Mouse (Mus musculus): ENCODE results near the gene Cd48. TPM values are rescaled to one million over a fixed set of nuclear protein-coding genes. Genes with fewer than 3 reads are reported as not detected.
"Not testable (repeated sequence)": the region's sequence is repeated elsewhere in the genome, so short reads cannot be mapped to it uniquely, and the experiment has no call there.

The Cd48 gene
- total RNA-seq (2021): under 1 TPM; 0.54 to 0.82 TPM
- long read RNA-seq, experiment 1: 0 reads
- long read RNA-seq, experiment 2: 0 reads

DNA sequence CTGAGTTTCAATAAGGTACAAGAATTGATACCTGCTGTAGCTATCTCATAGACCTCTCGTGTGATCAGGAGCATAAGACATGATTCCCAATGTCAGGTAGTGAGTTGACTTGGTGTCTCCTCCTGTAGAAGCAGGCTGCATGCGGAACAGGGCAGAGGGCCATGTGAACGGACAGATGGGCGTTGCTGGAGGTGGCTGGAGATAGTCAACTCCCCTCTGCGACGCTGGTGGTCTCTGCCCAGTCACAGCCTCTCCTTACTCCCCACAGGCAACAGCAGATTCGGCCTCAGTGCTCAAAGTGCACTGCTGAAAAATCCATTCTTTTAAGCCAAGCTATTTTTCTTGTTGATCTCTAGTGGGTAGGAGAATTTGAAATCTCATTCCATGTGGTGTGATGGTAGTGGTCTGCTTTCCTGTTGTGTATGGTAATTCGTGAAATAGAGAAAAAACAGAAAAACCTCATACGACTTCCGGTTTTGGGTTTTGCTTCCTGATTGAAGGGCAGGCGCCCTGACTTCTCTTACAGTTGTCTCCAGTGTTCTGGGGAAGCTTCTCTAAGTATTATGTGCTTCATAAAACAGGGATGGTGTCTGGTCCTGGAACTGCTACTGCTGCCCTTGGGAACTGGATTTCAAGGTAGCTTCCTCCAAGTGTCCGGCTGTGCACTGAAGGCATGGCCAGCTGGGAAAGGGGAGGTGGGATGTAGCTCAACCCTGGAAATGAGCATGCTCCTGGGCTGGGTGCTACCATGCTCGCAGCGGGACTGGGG is at the start of gene Cd48:
Cd48 (plus strand) TSS at position 479 of the 769 bp plus-strand sequence.
- DNase-seq: no peak

DNA sequence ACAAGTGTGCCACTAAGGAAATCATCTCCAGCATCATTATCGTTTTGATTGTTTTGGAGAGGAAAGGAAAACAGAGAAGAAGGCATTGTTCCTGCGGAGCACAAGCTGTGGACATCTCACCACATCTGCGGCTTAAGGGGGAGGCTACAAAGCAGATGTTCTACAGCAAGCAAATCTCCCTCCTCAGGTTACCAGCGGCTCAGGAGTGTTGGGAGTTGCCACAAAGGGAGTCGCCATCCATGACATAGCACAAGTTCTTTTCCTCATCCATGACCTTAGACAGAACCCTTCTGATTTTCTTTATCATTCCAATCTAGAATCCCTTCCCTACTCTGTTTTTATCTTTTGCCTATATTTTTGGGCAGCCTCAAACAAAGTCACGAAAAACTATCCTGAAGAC is 46.1 kb upstream of the Cd48 start:
- DNase-seq: no peak

DNA sequence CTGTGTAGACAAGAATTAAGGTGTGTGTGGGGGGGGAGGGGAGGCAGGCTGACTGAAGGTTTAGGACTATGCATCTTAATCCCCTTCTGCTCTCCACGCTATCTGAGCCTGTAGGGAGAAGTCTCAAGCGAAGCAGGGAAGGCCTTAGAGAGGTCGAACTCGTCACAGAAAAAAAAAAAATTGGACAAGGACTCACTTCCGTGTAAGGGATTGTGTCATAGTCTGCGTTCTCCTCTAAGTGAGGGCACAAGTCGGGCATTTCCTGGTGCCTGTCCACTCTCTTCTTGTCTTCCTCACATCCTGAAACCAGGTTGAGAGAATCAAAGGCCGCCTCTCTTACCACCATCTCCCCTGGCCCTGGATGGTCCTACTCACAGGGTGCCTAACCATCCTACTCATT is 44.7 kb upstream of the Cd48 start:
- DNase-seq: no peak

- DNase-seq: no peak
Measured at GRCm38 (mm10) chr1:171638686-171639085, 43.1 kb upstream of the Cd48 start.

DNA sequence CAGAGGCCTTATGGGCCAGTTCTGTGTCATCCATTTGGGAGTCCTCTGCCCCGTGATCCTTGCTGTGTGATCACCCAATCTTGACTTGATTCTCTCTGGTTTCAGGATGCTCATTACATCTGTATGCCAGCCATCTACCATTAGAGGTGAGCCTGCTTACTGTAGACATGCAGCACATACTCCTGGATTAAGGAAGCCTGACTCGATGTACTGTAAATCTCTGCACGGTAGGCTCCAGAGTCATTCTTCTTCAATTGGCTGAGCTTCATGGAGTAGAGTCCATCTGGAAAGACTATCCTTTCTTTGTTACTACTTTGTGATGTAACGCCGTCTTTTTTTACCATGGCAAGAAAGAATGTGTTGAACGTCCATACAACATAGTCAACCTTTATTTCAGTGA is 41.0 kb upstream of the Cd48 start:
- no peak for DNase-seq

GRCm38 (mm10) chr1:171643612-171644011 is 38.2 kb upstream of the Cd48 start:
- DNase-seq: no peak

DNA sequence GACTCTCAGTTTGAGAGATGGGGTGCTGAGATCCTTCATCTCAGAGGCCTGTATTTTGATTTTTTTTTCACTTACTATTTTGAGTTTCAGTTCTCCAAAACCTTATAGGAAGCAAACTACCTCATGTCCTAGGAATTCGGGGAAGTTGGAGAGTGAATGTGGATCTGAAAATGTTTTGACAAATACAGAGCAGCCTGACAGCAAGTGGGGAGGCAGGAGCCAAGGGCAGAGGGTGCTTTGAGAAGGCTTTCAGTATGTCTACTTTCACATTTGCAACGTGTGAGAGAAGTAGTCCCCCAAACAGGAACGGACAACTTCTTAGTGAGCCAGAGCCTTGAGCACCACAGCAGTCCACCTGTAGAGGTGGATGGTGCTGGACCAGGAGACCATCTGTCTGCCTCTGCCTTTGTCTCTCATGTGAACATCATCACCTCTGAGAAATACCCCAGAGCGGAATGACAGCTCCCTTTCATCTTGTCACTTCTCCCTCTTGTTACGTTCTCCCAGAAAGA is 35.3 kb upstream of the Cd48 start:
- DNase-seq: no peak

- no peak for DNase-seq
Measured at GRCm38 (mm10) chr1:171647716-171648115, 34.1 kb upstream of the Cd48 start.

GRCm38 (mm10) chr1:171648840-171649239 is 33.0 kb upstream of the Cd48 start:
- no peak for DNase-seq

DNA sequence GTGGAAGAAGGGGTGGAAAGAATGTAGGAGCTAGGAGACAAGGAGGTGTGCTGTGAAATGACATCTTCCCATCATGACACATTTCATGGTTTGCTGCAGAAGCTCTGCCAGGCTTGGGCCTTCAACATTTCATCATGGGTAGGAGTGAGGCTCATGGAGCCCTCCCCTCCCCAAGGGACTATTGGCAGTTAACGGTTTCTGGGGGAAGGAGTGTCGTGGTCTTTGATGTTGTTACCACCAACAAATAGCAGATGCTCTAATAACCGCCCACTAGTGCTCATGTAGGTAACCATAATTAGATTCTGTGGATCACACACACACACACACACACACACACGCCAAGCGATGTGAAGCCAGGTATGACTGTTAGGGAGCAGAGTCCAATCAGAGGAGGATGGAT is 29.1 kb upstream of the Cd48 start, which contains the start of gene Slamf7:
Slamf7 (minus strand) TSS at position 302 of the 400 bp plus-strand sequence.
- DNase-seq: no peak

DNA sequence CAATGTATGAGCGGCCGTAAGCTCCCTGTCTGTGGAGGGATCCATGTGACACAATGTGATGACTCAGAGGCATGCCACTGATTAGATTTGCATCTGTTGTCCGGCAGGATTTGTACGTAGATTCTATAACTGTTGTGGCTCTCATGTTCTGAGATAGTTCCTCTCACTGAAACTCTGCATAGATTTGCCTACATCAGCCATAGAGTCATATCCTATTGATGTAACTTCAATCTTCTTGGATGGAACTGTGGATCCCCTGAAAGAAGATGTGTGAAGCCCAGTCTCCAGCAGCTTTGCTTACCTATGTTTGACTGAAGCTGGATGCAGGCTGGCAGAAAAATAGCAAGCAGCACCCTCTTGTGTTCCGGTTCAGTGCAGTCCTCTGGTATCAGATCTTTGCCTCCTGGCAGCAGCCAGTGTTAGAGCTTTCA is 23.2 kb upstream of the Cd48 start:
- DNase-seq: no peak

- DNase-seq: no peak
Measured at GRCm38 (mm10) chr1:171660423-171660822, 21.4 kb upstream of the Cd48 start.

GRCm38 (mm10) chr1:171661482-171661881 is 20.3 kb upstream of the Cd48 start:
- no peak for DNase-seq

DNA sequence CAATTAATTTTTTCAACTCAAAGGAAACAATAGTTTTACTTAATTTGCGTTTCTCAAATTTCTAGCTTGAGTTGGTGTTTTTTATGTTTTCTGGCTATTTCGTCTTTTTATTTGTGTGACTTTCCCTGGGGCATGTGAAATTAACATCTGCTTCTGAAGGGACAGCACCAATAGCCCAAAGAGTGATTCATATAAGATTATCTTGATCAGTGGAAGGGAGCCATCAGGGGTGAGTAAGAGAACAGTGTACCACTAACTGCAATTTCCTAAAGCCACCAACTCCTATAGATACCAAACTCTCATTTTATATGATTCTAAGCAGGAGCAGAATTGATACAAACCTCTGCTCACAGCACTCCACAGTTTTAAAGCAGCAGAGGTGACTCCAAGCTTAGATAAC is 18.1 kb upstream of the Cd48 start:
- no peak for DNase-seq

DNA sequence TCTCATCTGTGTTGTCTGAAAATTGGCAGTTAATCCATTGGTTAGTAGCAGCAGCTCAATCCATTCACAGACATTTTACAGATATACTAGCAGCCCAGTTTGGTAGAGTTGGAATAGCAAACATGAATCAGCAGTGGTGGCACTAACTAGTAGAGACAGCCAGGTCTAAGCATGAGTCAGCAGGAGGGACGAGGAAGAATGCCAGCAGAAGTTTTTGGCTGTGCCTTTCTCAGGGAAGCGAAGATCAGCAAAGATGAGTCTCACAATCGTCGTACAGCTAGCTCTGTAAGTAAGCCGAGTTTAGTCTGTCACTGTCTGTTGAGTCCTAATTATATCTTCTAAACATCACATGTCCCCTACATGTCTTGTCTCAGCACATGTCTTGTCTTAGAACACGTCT is 15.5 kb upstream of the Cd48 start:
- DNase-seq: no peak

DNA sequence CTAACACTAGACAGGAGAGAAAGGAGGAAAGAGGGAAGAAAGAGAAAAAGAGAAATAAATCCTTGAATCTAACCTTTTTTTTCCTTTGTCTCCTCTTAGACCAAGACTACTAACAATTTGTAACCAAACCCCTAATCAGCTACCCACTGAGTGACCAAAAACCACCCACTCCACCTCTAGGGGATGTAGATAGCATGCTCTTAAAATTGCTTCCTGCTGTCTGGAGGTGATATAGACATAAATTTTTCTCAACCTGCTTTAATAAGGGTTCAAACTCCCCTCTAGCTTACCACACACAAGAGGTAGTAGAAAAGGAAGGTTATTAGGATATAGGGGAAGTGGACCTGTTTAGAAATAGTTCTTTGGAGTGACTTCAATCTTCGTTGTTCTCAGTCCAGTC is 14.6 kb upstream of the Cd48 start:
- no peak for DNase-seq

DNA sequence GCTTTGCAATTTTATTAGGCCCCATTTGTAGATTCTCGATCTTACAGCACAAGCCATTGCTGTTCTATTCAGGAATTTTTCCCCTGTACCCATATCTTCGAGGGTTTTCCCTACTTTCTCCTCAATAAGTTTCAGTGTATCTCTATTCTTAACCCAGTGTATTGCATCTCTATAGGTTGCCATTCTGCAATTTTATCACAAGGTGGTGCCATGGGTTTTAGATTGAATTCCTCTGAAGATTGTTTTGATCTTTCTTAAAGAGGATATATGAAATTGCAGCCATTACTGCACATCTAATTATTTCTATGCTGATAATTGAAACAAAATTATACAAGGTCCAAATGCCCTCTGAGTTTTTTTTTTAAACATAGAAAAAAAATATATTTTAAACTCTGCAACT is 9.4 kb upstream of the Cd48 start:
- not testable (repeated sequence) for DNase-seq

GRCm38 (mm10) chr1:171672854-171673475 is 8.8 kb upstream of the Cd48 start:
- no peak for DNase-seq

GRCm38 (mm10) chr1:171674467-171674866 is 7.3 kb upstream of the Cd48 start:
- no peak for DNase-seq

DNA sequence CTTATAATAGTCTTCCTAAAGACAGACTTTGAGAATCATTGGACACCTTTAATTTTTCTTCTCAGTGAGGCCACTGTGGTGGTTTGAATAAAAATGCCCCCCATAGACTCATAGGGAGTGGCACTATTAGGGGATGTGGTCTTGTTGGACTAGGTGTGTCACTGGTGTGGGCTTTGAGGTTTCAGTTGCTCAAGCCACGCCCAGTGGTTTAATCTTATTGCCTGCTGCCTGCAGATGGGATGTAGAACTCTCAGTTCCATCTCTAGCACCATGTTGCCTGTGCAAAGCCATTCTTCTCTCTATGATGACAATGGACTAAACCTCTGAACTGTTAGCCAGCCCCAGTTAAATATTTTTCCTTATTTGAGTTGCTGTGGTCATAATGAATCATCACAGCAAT is 4.1 kb upstream of the Cd48 start:
- DNase-seq: no peak

- no peak for DNase-seq
Measured at GRCm38 (mm10) chr1:171681009-171681408, 800 bp upstream of the Cd48 start.

DNA sequence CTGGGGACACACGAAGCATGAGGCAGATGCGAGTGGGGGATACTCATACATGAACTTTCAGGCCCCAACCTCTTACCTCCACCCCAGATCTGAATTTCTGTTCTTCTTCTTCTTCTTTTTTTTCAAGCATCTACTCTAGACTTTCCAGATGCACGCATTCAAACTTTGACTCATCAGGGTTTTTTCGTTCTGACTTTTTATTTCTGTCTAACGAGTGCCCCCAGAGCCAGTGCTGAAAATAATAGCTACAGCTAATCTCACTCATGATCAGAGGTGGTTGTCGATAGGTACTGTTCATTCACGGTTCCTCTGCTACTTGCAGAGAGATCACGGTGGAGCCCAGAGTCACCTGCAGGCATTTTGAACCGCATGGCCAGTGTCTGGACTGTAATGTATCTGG is 3.1 kb downstream of the Cd48 start:
- no peak for DNase-seq

DNA sequence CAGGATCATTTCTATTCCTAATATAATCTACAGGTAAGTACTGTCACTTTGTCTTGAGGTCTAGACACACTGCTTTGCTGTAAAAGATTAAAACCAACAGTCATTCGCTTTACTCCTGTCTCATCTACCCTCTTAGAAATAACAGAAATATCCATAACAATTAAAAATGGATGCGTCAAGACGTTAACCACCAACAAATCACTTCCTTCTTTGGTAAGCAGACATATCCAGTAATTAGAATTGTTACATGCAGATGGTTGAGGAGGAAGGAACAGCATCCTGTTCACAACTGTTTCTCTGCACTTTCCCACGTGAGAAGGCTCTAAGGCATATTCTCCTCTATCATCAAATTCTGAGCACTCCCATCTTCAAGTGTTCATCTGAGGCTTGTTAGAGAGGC is 5.5 kb downstream of the Cd48 start:
- no peak for DNase-seq

- DNase-seq: no peak
Measured at GRCm38 (mm10) chr1:171693918-171694317, 12.1 kb downstream of the Cd48 start.

Measured in gastrocnemius, postnatal 25 days (tissue).